ENCODE assay signal across 17 mouse cellular contexts in the genomic region with DNA sequence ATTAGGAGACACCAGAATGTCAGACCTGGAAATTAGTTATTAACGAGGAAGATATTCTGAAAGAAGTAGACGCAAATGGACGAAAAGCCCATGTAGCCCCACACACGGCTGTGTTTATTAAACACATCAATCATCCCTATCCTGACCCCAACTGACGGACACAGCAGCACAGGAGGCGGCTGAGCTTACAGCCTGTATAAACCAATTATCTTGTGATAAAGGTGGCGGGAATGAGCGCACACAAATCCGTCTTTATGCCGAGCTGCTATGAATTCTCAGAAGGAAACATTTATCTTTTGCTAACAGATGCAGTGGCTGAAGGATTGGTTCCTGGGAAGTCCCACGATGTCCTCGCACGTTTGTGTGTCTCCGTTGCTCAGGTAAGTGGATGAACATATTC.
"Had no signal": no experiment of that assay in that cellular context is flagged by ENCODE, and none has a peak within 500 bp of the region (broad histone marks: within the 10 kb centered on the region; RNA-seq: fewer than 3 reads in every experiment).

No protein-coding gene starts in this region.

- H3K9me3 ChIP-seq: limb, embryonic 12.5 days; liver, embryonic 13.5 days; lung, embryonic 15.5 days; midbrain, embryonic 15.5 days; neural tube, embryonic 12.5 days had no signal

- H3K36me3 ChIP-seq: limb, embryonic 12.5 days; liver, embryonic 13.5 days; lung, embryonic 15.5 days; midbrain, embryonic 15.5 days; neural tube, embryonic 12.5 days had no signal

- H3K27me3 ChIP-seq: limb, embryonic 12.5 days; liver, embryonic 13.5 days; lung, embryonic 15.5 days; megakaryocyte, embryonic 14.5 days; midbrain, embryonic 15.5 days; neural tube, embryonic 12.5 days had no signal

- DNase-seq: kidney, adult 9 months; kidney, postnatal 36 days; layer of hippocampus, adult 9-11 months; layer of hippocampus, postnatal 36 days; liver; liver, embryonic 13.5 days; liver, postnatal 0 days; lung, postnatal 14 days; thymus, postnatal 4 days had no signal

- H3K27ac ChIP-seq: kidney, postnatal 0 days; limb, embryonic 12.5 days; liver, embryonic 13.5 days; lung, embryonic 15.5 days; macrophage; midbrain, embryonic 15.5 days; neural tube, embryonic 12.5 days; stomach, postnatal 0 days had no signal

- H3K4me1 ChIP-seq: midbrain, embryonic 15.5 days had no signal

- H3K4me3 ChIP-seq: limb, embryonic 12.5 days; liver, embryonic 13.5 days; lung, embryonic 15.5 days; megakaryocyte, embryonic 14.5 days; midbrain, embryonic 15.5 days; neural tube, embryonic 12.5 days had no signal

- ATAC-seq: liver, postnatal 0 days; midbrain, embryonic 15.5 days had no signal

- H3K9ac ChIP-seq: limb, embryonic 12.5 days; liver, embryonic 13.5 days; liver, postnatal 0 days; lung, embryonic 15.5 days; midbrain, embryonic 15.5 days; neural tube, embryonic 12.5 days had no signal

- H3K4me2 ChIP-seq: limb, embryonic 12.5 days; liver, embryonic 13.5 days; lung, embryonic 15.5 days; midbrain, embryonic 15.5 days; neural tube, embryonic 12.5 days had no signal
